Mouse (Mus musculus): Measurements from ENCODE around the gene Prss21. TPM values are rescaled to one million over a fixed set of nuclear protein-coding genes. Genes with fewer than 3 reads are reported as not detected.

The Prss21 gene
- polyA plus RNA-seq, 1 experiment from 2014 or later, result not detected

- Histone ChIP-seq H3K9me3 (no peaks in the 10 kb centered on the region), H3K36me3 (replicated peaks) (no peaks in the 10 kb centered on the region), H3K27me3 (replicated peaks; ENCODE audit: low read depth, poor library complexity, severe bottlenecking) (peaks cover 17% of the 10 kb centered on the region), H3K4me3 (no peak overlapping the region), H3K4me1 (0 out of 2 replicates have a peak, but pooled peaks cover 10% of the 10 kb centered on the region), H3K27ac (replicated peaks) (no peak overlapping the region)
- DNase-seq (ENCODE audit: low spot score), result peak; percentile 57
- WGBS, result 32% methylated on average over 4 of the region's 4 CpGs
Observed at GRCm38 (mm10) chr17:23841145-23841544, 26.7 kb upstream of the Prss21 start.

- peak; percentile 39 for DNase-seq (ENCODE audit: low spot score)
- Histone ChIP-seq H3K27ac (replicated peaks) (no peak overlapping the region), H3K4me1 (0 out of 2 replicates have a peak, but pooled peaks cover 10% of the 10 kb centered on the region), H3K27me3 (replicated peaks; ENCODE audit: low read depth, poor library complexity, severe bottlenecking) (peaks cover 17% of the 10 kb centered on the region), H3K4me3 (peak overlapping the region; percentile 48), H3K36me3 (replicated peaks) (no peaks in the 10 kb centered on the region), H3K9me3 (no peaks in the 10 kb centered on the region)
- 44% methylated on average over 23 of the region's 23 CpGs for WGBS
Observed at GRCm38 (mm10) chr17:23843141-23843811, 24.6 kb upstream of the Prss21 start.

DNA sequence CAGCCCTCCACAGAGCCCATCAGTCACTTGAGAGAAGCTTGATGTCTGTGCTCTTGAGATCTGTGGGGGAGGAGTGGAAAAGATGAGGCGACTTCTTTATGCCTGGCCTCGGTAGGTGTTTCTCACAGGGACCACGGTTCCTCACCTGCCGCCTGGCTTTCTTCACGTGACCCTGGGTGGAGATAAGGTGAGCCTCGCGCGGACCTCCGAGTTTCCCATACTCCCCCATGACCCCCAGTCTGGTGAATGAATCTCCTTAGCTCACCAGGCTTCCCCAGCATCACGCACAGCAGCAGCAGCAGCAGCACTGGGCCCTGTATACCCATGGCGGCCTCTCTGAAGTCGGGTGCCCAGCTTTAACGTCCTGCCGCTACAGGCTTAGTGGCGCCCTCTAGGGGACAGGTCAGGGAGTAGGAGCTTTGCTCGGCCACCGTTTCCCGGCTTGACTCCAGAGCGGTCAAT, 24.0 kb upstream of the Prss21 start, which contains the start of the genes Prss32 and Prss41:
Gene Prss32 (plus strand): TSS at position 44 of the 462 bp plus-strand sequence.
Gene Prss41 (minus strand): TSS at position 361 of the 462 bp plus-strand sequence.
- Histone ChIP-seq H3K36me3 (replicated peaks) (no peaks in the 10 kb centered on the region), H3K27me3 (replicated peaks; ENCODE audit: low read depth, poor library complexity, severe bottlenecking) (peaks cover 17% of the 10 kb centered on the region), H3K27ac (replicated peaks) (peak within 1 kb of the TSS; percentile 37), H3K4me1 (0 out of 2 replicates have a peak, but pooled peaks cover 10% of the 10 kb centered on the region), H3K9me3 (no peaks in the 10 kb centered on the region), H3K4me3 (peak within 1 kb of the TSS; percentile 48)
- DNase-seq (ENCODE audit: low spot score), result peak; percentile 79
- 14% methylated on average over 19 of the region's 19 CpGs for WGBS

DNA sequence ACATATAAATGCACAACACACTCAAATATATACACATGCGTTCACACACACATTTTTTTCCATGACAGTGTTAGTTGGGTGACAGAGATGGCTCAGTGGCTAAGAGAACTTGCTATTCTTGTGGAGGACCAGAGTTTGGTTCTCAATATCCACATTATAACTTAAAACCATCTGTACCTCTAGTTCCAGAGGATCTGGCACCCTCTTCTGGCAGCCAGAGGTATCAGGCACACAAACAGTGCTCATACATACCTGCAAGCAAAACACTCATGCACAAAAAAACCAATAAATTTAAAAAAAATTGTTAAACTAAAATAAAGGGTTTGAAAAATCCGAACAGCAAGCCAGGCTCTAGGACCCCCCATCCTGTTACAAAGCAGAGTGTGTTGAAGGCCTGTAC, 17.8 kb upstream of the Prss21 start:
- no peaks in the 10 kb centered on the region for H3K4me1 ChIP-seq
- 63% methylated on average over 2 of the region's 2 CpGs for WGBS
- no peaks in the 10 kb centered on the region; the same call in 1 of the 2 replicates for H3K27me3 ChIP-seq (replicated peaks; ENCODE audit: low read depth, poor library complexity, severe bottlenecking)

DNA sequence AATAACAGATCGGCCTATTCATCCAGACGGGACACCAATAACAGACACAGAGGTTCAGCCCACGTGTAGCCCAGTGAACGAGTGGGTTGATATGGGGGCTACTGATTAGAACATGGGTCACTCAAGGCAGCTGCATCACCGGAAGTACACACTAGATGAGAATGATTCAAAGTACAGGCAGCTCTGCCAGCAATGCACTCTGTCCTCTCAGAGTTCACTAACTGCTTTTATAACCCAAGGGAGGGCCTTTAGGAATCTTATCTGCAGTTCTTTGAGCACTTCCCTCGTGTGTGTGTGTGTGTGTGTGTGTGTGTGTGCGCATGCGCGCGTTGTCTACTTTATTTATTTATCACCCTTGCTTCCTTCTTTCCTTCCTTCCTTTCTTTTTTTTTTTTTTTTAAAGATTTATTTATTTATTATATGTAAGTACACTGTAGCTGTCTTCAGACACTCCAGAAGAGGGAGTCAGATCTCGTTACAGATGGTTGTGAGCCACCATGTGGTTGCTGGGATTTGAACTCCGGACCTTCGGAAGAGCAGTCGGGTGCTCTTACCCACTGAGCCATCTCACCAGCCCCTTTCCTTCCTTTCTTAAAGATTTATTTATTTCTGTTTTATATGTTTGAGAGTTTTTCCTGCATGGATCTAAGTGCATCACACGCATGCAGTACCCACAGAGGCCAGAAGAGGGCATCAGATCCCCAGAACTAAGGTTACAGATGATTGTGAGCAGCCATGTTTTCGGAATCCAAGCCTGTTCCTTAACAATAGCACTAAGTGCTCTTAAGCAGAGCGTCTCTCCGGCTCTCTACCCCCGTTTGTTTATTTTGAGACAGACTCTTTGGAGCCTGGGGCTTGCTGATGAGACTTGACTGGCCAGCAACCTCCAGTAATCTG, 16.8 kb upstream of the Prss21 start:
- Histone ChIP-seq H3K4me3 (no peak overlapping the region), H3K9me3 (no peaks in the 10 kb centered on the region), H3K36me3 (replicated peaks) (no peaks in the 10 kb centered on the region), H3K27ac (replicated peaks) (peak overlapping the region; percentile 57), H3K4me1 (no peaks in the 10 kb centered on the region), H3K27me3 (replicated peaks; ENCODE audit: low read depth, poor library complexity, severe bottlenecking) (no peaks in the 10 kb centered on the region; the same call in 1 of the 2 replicates)
- peak; percentile 80 for DNase-seq (ENCODE audit: low spot score)
- WGBS, result 64% methylated on average over 19 of the region's 19 CpGs

More for the DNA sequence above, 17.8 kb upstream of the Prss21 start:
- H3K27ac ChIP-seq (replicated peaks), result no peak overlapping the region
- no peak overlapping the region for H3K4me3 ChIP-seq
- no peaks in the 10 kb centered on the region for H3K9me3 ChIP-seq
- DNase-seq (ENCODE audit: low spot score), result no peak
- no peaks in the 10 kb centered on the region for H3K36me3 ChIP-seq (replicated peaks)

- no peaks in the 10 kb centered on the region for H3K9me3 ChIP-seq
- 36% methylated on average over 5 of the region's 5 CpGs for WGBS
- no peaks in the 10 kb centered on the region for H3K4me1 ChIP-seq
Observed at GRCm38 (mm10) chr17:23853292-23853691, 14.6 kb upstream of the Prss21 start.

GRCm38 (mm10) chr17:23854229-23854765, 13.6 kb upstream of the Prss21 start:
- no peaks in the 10 kb centered on the region for H3K4me1 ChIP-seq
- no peak overlapping the region for H3K27ac ChIP-seq (replicated peaks)
- no peaks in the 10 kb centered on the region for H3K36me3 ChIP-seq (replicated peaks)
- no peaks in the 10 kb centered on the region for H3K27me3 ChIP-seq (replicated peaks; ENCODE audit: low read depth, poor library complexity, severe bottlenecking)
- no peak for DNase-seq (ENCODE audit: low spot score)
- no peaks in the 10 kb centered on the region for H3K9me3 ChIP-seq
- no peak overlapping the region for H3K4me3 ChIP-seq
- 86% methylated on average over 10 of the region's 10 CpGs for WGBS

More at GRCm38 (mm10) chr17:23853292-23853691, 14.6 kb upstream of the Prss21 start:
- no peak overlapping the region for H3K4me3 ChIP-seq
- H3K27ac ChIP-seq (replicated peaks), result no peak overlapping the region
- peak; percentile 60 for DNase-seq (ENCODE audit: low spot score)
- H3K27me3 ChIP-seq (replicated peaks; ENCODE audit: low read depth, poor library complexity, severe bottlenecking), result no peaks in the 10 kb centered on the region
- no peaks in the 10 kb centered on the region for H3K36me3 ChIP-seq (replicated peaks)

DNA sequence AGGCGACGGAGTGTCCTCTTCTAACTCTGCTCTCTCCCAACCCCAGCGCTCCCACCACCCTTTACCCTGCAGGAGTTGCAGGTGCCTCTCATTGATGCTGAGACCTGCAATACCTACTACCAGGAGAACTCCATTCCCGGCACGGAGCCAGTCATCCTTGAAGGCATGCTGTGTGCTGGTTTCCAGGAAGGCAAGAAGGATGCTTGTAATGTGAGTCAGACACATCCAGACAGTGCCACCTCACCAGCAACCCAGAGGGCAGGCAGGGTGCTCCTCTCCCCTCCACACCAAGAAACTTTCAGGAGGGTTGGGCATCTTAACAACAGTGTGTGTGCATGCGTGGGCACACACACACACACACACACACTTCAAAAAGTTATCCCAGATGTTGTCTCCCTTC, 10.7 kb upstream of the Prss21 start:
- Histone ChIP-seq H3K9me3 (no peaks in the 10 kb centered on the region), H3K36me3 (replicated peaks) (no peaks in the 10 kb centered on the region)

GRCm38 (mm10) chr17:23857913-23858312, 9.9 kb upstream of the Prss21 start:
- Histone ChIP-seq H3K36me3 (replicated peaks) (no peaks in the 10 kb centered on the region), H3K4me3 (no peak overlapping the region), H3K9me3 (no peaks in the 10 kb centered on the region), H3K4me1 (no peaks in the 10 kb centered on the region), H3K27ac (replicated peaks) (no peak overlapping the region), H3K27me3 (replicated peaks; ENCODE audit: low read depth, poor library complexity, severe bottlenecking) (no peaks in the 10 kb centered on the region)
- 84% methylated on average over 2 of the region's 2 CpGs for WGBS
- DNase-seq (ENCODE audit: low spot score), result no peak

More for the DNA sequence above, 10.7 kb upstream of the Prss21 start:
- Histone ChIP-seq H3K27ac (replicated peaks) (no peak overlapping the region), H3K4me3 (no peak overlapping the region), H3K4me1 (no peaks in the 10 kb centered on the region), H3K27me3 (replicated peaks; ENCODE audit: low read depth, poor library complexity, severe bottlenecking) (no peaks in the 10 kb centered on the region)
- no peak for DNase-seq (ENCODE audit: low spot score)
- WGBS, result 86% methylated on average over 6 of the region's 6 CpGs

GRCm38 (mm10) chr17:23862926-23863325, 4.9 kb upstream of the Prss21 start:
- Histone ChIP-seq H3K4me3 (no peak overlapping the region), H3K27ac (replicated peaks) (no peak overlapping the region), H3K27me3 (replicated peaks; ENCODE audit: low read depth, poor library complexity, severe bottlenecking) (no peaks in the 10 kb centered on the region), H3K36me3 (replicated peaks) (no peaks in the 10 kb centered on the region), H3K4me1 (no peaks in the 10 kb centered on the region), H3K9me3 (no peaks in the 10 kb centered on the region)
- 84% methylated on average over 4 of the region's 4 CpGs for WGBS
- no peak for DNase-seq (ENCODE audit: low spot score)

- DNase-seq (ENCODE audit: low spot score), result no peak
- no peak overlapping the region for H3K27ac ChIP-seq (replicated peaks)
- no peaks in the 10 kb centered on the region for H3K27me3 ChIP-seq (replicated peaks; ENCODE audit: low read depth, poor library complexity, severe bottlenecking)
- no peak overlapping the region for H3K4me3 ChIP-seq
- no peaks in the 10 kb centered on the region for H3K9me3 ChIP-seq
- H3K4me1 ChIP-seq, result peaks cover 6% of the 10 kb centered on the region; the same call in 1 of the 2 replicates
- no peaks in the 10 kb centered on the region for H3K36me3 ChIP-seq (replicated peaks)
- 88% methylated on average over 11 of the region's 11 CpGs for WGBS
Observed at GRCm38 (mm10) chr17:23868513-23868912, 657 bp downstream of the Prss21 start.
